In the genomic region with DNA sequence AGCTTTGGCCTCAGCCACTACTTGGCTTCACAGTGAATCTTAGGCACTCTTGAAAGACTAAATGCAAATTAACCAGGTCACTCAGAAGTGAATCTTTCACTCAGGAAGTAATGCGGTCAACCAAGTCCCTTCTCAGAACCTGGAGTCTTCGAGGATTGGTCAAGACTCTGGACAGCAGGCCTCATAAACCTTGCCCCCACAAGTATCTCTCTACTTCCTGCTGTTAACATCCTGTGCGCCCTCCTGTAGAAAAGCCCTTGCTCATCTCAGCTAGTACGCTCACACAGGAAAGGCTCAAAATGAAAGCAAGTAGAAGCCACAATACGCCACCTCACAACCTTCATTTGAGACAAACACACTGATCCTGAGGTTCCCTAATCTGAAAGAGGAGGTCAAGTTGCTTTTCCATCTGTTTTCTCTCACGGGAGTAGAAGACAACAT, we compare ENCODE assay signal across 15 mouse cellular contexts.
A peak's percentile ranks its signal among the peaks of the same experiment; 100 is the strongest.
DNase-seq lines count a peak whose midpoint lies in the region; ATAC-seq lines count a peak whose summit lies in the region.
"Had no signal": no experiment of that assay in that cellular context is flagged by ENCODE, and none has a peak within 500 bp of the region (broad histone marks: within the 10 kb centered on the region; RNA-seq: fewer than 3 reads in every experiment).

No protein-coding gene starts in this region.

- H3K27ac ChIP-seq in forebrain, embryonic 15.5 days (replicated peaks): peak overlapping the region; percentile 58; the same call in 1 of the 2 replicates
- H3K27ac ChIP-seq in forebrain, embryonic 13.5 days: no peak overlapping the region
- H3K27ac ChIP-seq in limb, embryonic 10.5 days: no peak overlapping the region
- H3K27ac ChIP-seq: midbrain, embryonic 10.5 days; neural tube, embryonic 13.5 days had no signal

- H3K27me3 ChIP-seq in forebrain, embryonic 15.5 days: no peaks in the 10 kb centered on the region
- H3K27me3 ChIP-seq in forebrain, embryonic 13.5 days: no peaks in the 10 kb centered on the region
- H3K27me3 ChIP-seq in limb, embryonic 10.5 days (ENCODE audit: low read depth, poor library complexity, severe bottlenecking): no peaks in the 10 kb centered on the region
- H3K27me3 ChIP-seq: neural tube, embryonic 13.5 days; Patski had no signal

- no peak for ATAC-seq in forebrain, embryonic 15.5 days (replicated peaks)
- no peak for ATAC-seq in forebrain, embryonic 13.5 days
- peak; percentile 88 for ATAC-seq in inflammation-experienced regulatory T-cells, adult 6 months
- no peak for ATAC-seq in erythroid progenitor cell, adult 5-6 weeks (replicated peaks; ENCODE audit: low FRiP score, poor library complexity, severe bottlenecking)
- ATAC-seq: Patski had no signal

- WGBS in forebrain, embryonic 15.5 days: 78% methylated on average over 6 of the region's 6 CpGs
- WGBS in forebrain, embryonic 13.5 days: 87% methylated on average over 6 of the region's 6 CpGs
- WGBS in limb, embryonic 10.5 days: 86% methylated on average over 6 of the region's 6 CpGs

- no peak overlapping the region for H3K4me3 ChIP-seq in forebrain, embryonic 15.5 days
- no peak overlapping the region for H3K4me3 ChIP-seq in forebrain, embryonic 13.5 days
- H3K4me3 ChIP-seq in limb, embryonic 10.5 days: no peak overlapping the region
- H3K4me3 ChIP-seq: midbrain, embryonic 10.5 days; neural tube, embryonic 13.5 days had no signal

- no peak overlapping the region for H3K4me2 ChIP-seq in forebrain, embryonic 15.5 days (replicated peaks)
- H3K4me2 ChIP-seq in forebrain, embryonic 13.5 days: no peak overlapping the region
- H3K4me2 ChIP-seq: neural tube, embryonic 13.5 days had no signal

- no peaks in the 10 kb centered on the region for H3K36me3 ChIP-seq in forebrain, embryonic 15.5 days
- H3K36me3 ChIP-seq in forebrain, embryonic 13.5 days (ENCODE audit: poor library complexity, severe bottlenecking): no peaks in the 10 kb centered on the region
- no peaks in the 10 kb centered on the region for H3K36me3 ChIP-seq in limb, embryonic 10.5 days
- H3K36me3 ChIP-seq: midbrain, embryonic 10.5 days; neural tube, embryonic 13.5 days had no signal

- no peak overlapping the region for H3K9ac ChIP-seq in forebrain, embryonic 15.5 days (replicated peaks)
- no peak overlapping the region for H3K9ac ChIP-seq in forebrain, embryonic 13.5 days
- H3K9ac ChIP-seq: neural tube, embryonic 13.5 days had no signal

- no peaks in the 10 kb centered on the region for H3K9me3 ChIP-seq in forebrain, embryonic 15.5 days
- no peaks in the 10 kb centered on the region for H3K9me3 ChIP-seq in forebrain, embryonic 13.5 days (replicated peaks)
- H3K9me3 ChIP-seq in limb, embryonic 10.5 days (replicated peaks): no peaks in the 10 kb centered on the region
- H3K9me3 ChIP-seq: midbrain, embryonic 10.5 days; neural tube, embryonic 13.5 days had no signal

- peak; percentile 59 to 62 for DNase-seq in B cell, adult 2 months
- peak; percentile 67 to 69 for DNase-seq in spleen, postnatal 36 days (ENCODE audit: low spot score in 2 of 2)
- DNase-seq in limb, embryonic 10.5 days (ENCODE audit: low spot score): no peak
- DNase-seq in right cerebral cortex, postnatal 25 days: no peak
- DNase-seq: adrenal gland, postnatal 14 days; cerebellum, adult 11 months; gastrocnemius, postnatal 14 days; liver had no signal

- no peaks in the 10 kb centered on the region for H3K4me1 ChIP-seq in forebrain, embryonic 15.5 days
- H3K4me1 ChIP-seq in forebrain, embryonic 13.5 days: no peaks in the 10 kb centered on the region
- H3K4me1 ChIP-seq in limb, embryonic 10.5 days: no peaks in the 10 kb centered on the region
- H3K4me1 ChIP-seq: midbrain, embryonic 10.5 days; neural tube, embryonic 13.5 days had no signal

Comparison
In these comparisons a context has a peak if more than half of its experiments do, and no peak if none do; other contexts are left out.
1. DNase-seq: peak in B cell, adult 2 months (2 of 2) and spleen, postnatal 36 days (2 of 2); none in limb, embryonic 10.5 days (single experiment) and right cerebral cortex, postnatal 25 days (single experiment).